Mouse (Mus musculus): ENCODE results near the gene Gabrb2.

Gabrb2 gene

GRCm38 (mm10) chr11:42535286-42535685 lies 115.7 kb downstream of the Gabrb2 start:
- DNase-seq, result no peak

- DNase-seq, result no peak
Observed at GRCm38 (mm10) chr11:42535861-42536260, 116.3 kb downstream of the Gabrb2 start.

- no peak for DNase-seq
Observed at GRCm38 (mm10) chr11:42542861-42543260, 123.3 kb downstream of the Gabrb2 start.

GRCm38 (mm10) chr11:42566023-42566422 lies 146.5 kb downstream of the Gabrb2 start:
- no peak for DNase-seq

- no peak for DNase-seq
Observed at GRCm38 (mm10) chr11:42571467-42571866, 151.9 kb downstream of the Gabrb2 start.

GRCm38 (mm10) chr11:42575146-42575873 lies 155.8 kb downstream of the Gabrb2 start:
- no peak for DNase-seq

- no peak for DNase-seq
Observed at GRCm38 (mm10) chr11:42579804-42580203, 160.2 kb downstream of the Gabrb2 start.

- DNase-seq, result no peak
Observed at GRCm38 (mm10) chr11:42581123-42581522, 161.6 kb downstream of the Gabrb2 start.

- no peak for DNase-seq
Observed at GRCm38 (mm10) chr11:42581753-42582152, 162.2 kb downstream of the Gabrb2 start.

GRCm38 (mm10) chr11:42592418-42592817 lies 172.9 kb downstream of the Gabrb2 start:
- DNase-seq, result no peak

- no peak for DNase-seq
Observed at GRCm38 (mm10) chr11:42606225-42606624, 186.7 kb downstream of the Gabrb2 start.

- DNase-seq, result no peak
Observed at GRCm38 (mm10) chr11:42609128-42609763, 189.7 kb downstream of the Gabrb2 start.

- DNase-seq, result no peak
Observed at GRCm38 (mm10) chr11:42618195-42618594, 198.6 kb downstream of the Gabrb2 start.

- DNase-seq, result no peak
Observed at GRCm38 (mm10) chr11:42621109-42621508, 201.6 kb downstream of the Gabrb2 start.

- DNase-seq, result no peak
Observed at GRCm38 (mm10) chr11:42650111-42650510, 230.6 kb downstream of the Gabrb2 start.

GRCm38 (mm10) chr11:42651572-42651971 lies 232.0 kb downstream of the Gabrb2 start:
- DNase-seq, result no peak

- DNase-seq, result no peak
Observed at GRCm38 (mm10) chr11:42654189-42654588, 234.6 kb downstream of the Gabrb2 start.

GRCm38 (mm10) chr11:42668657-42669056 lies 249.1 kb downstream of the Gabrb2 start:
- no peak for DNase-seq

Measured in kidney, adult 8-10 months (tissue).